Mouse (Mus musculus): ENCODE results near the gene Sh3pxd2a. TPM values are rescaled to one million over a fixed set of nuclear protein-coding genes. Genes with fewer than 3 reads are reported as not detected.

The Sh3pxd2a gene
- total RNA-seq, 2 experiments from 2014 or later = 35.5 to 36.6 TPM

- DNase-seq = no peak
- intact Hi-C loops (cut with DNase I) = no loop called here
Measured at GRCm38 (mm10) chr19:47303128-47303527, 161.1 kb downstream of the Sh3pxd2a start.

- intact Hi-C loops (cut with DNase I) = no loop called here
- peak in 1 of 2 experiments; percentile 44 for DNase-seq
Measured at GRCm38 (mm10) chr19:47302191-47302852, 161.9 kb downstream of the Sh3pxd2a start.

- intact Hi-C loops (cut with DNase I) = no loop called here
- DNase-seq = no peak
Measured at GRCm38 (mm10) chr19:47301303-47302190, 162.7 kb downstream of the Sh3pxd2a start.

DNA sequence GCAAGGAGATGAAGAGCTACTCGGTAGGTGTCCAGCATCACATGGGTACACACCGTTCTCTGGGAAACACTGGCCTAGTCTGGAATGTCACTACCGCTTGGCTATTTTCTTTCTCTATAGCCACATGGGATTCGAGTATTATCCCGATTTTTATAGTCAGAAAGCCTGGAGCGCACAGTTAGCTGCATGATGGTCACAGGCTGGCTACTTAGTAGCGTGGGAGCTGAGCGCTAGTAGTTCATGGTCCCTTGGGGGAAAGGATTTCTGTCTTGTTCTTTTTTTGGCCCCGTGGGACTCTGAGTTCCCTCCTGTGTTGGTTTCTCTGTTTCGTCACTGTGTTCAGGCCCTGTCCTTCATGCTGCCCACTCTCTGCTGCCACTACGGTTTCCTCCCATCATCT is 166.1 kb downstream of the Sh3pxd2a start:
- intact Hi-C loops (cut with DNase I) = no loop called here

DNA sequence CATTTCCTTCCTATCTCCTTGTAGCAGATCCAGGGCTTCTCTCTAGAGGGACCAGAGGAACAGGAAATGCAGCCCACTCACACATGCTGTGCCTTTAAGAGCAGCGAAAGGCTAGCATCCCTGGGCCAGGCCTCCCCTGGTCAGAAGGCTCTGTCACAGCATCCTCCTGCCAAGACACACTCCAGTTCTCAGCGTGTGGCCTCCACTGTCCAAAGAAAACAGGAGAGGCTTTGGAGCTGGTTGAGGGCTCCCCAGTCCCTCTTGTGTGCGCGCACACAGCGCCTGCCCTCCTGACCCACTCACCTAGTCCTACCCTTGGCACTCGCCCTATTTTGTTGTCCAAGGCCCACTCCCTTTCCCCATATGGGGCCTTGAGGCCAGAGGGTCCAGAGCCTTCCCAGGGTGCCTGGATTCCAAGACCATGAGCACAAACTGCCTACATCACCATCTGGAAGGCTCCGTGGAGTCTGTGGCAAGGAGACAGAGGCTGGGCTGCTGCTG is 171.7 kb downstream of the Sh3pxd2a start:
- intact Hi-C loops (cut with DNase I) = no loop called here
- no peak for DNase-seq

More for the DNA sequence above, 166.1 kb downstream of the Sh3pxd2a start:
- DNase-seq = no peak

DNA sequence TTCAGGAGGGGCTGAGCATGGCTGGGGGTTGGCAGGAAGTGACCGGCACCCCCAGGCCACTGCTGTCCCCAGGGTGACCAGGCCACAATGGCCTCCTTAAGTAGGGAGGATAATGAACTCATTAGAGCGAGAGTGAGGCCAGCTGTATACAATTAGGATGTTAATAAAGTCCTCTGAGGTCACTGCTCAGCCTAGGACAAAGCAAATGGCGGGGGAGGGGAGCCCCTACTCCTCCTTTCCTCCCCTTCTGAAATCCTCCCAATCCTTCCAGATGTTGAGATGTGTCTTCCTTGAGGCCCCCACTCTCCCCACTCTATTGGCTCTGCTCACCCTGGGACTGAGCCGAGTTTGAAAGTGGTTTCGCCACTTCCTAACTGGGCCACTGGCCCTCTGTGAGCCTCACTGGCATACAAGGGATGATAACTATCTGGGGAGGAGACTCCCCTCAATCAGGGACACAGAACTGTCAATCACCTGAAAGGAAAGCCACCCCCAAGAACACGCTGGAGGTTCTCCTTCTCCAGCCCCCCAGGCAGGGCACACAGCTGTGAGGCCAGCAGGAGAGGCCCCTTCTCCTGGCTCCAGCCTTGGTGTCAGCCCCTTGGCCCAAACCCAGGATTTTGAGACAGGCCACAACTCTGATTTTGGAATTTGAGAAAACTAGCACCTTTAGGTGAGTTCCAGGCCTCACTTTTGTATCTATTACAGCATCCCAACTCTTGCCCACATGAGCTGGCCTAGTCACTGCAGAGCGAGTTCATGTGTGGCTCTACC is 172.7 kb downstream of the Sh3pxd2a start:
- intact Hi-C loops (cut with DNase I) = no loop called here
- no peak for DNase-seq

- no peak for DNase-seq
- intact Hi-C loops (cut with DNase I) = loop anchor here (10.0 kb wide), 1 partner anchor 208 kb away; no protein-coding TSS in a partner anchor
Measured at GRCm38 (mm10) chr19:47286886-47287450, 177.2 kb downstream of the Sh3pxd2a start.

- DNase-seq = no peak
Measured at GRCm38 (mm10) chr19:47285581-47285980, 178.6 kb downstream of the Sh3pxd2a start.

GRCm38 (mm10) chr19:47282688-47283215 is 181.4 kb downstream of the Sh3pxd2a start:
- intact Hi-C loops (cut with DNase I) = loop anchor here (2.0 to 10.0 kb wide), 3 partner anchors 14 to 212 kb away; no protein-coding TSS in a partner anchor
- no peak for DNase-seq

More at GRCm38 (mm10) chr19:47285581-47285980, 178.6 kb downstream of the Sh3pxd2a start:
- intact Hi-C loops (cut with DNase I) = loop anchor here (10.0 kb wide), 1 partner anchor 209 kb away; no protein-coding TSS in a partner anchor

- no peak for DNase-seq
- intact Hi-C loops (cut with DNase I) = loop anchor here (2.0 to 10.0 kb wide), 3 partner anchors 15 to 213 kb away; no protein-coding TSS in a partner anchor
Measured at GRCm38 (mm10) chr19:47282050-47282454, 182.1 kb downstream of the Sh3pxd2a start.

- intact Hi-C loops (cut with DNase I) = loop anchor here (5.0 to 10.0 kb wide), 2 partner anchors 36 to 214 kb away; no protein-coding TSS in a partner anchor
- DNase-seq = peak in 1 of 2 experiments; percentile 33
Measured at GRCm38 (mm10) chr19:47280894-47281293, 183.3 kb downstream of the Sh3pxd2a start.

- peak; percentile 92 for DNase-seq
- intact Hi-C loops (cut with DNase I) = loop anchor here (5.0 to 10.0 kb wide), 2 partner anchors 37 to 215 kb away; no protein-coding TSS in a partner anchor
Measured at GRCm38 (mm10) chr19:47279788-47280532, 184.2 kb downstream of the Sh3pxd2a start.

GRCm38 (mm10) chr19:47279372-47279771 is 184.8 kb downstream of the Sh3pxd2a start:
- intact Hi-C loops (cut with DNase I) = no loop called here

DNA sequence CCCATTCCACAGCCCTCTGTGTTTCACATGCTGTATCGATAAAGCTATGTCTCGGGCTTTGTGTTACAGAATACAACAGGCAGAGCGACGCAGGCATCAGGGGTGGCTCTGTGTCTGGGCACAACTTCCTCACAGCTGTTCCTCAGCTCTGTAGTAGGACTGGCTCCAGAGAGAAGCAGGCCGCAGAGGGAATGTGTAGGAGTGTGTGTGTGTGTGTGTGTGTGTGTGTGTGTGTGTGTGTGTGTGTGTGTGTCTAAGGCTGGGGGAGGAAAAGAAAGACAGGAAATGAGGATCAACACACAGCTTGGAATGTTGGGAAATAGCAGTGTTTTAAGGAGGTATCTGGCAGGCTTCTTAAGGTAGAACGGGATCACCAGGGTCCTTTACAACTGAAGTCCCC is 187.5 kb downstream of the Sh3pxd2a start:
- intact Hi-C loops (cut with DNase I) = loop anchor here (2.0 kb wide), 1 partner anchor 62 kb away; no protein-coding TSS in a partner anchor
- DNase-seq = peak in 1 of 2 experiments; percentile 32

More at GRCm38 (mm10) chr19:47279372-47279771, 184.8 kb downstream of the Sh3pxd2a start:
- DNase-seq = no peak

GRCm38 (mm10) chr19:47270520-47270919 is 193.7 kb downstream of the Sh3pxd2a start:
- intact Hi-C loops (cut with DNase I) = no loop called here
- DNase-seq = no peak

DNA sequence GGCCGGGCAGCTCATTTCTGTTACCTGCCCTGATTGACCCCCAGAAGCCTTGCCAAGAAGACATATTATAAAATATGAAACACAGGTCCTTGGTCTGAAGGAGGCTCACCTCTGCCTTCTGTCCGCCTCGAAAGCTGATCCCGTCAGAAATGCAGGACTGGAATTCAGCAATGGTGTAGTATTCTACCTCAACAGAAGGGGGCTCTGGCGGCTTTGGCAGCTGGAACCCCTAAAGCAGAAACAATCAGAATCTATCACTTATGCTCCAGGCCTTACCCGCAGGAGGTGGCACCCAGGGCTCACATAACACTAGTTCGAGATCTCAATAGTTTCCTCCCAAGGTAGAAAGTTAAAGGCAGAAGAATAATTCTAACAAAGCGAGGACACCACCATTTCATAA is 194.5 kb downstream of the Sh3pxd2a start:
- no peak for DNase-seq
- intact Hi-C loops (cut with DNase I) = loop anchor here (5.0 kb wide), 1 partner anchor 208 kb away; no protein-coding TSS in a partner anchor

DNA sequence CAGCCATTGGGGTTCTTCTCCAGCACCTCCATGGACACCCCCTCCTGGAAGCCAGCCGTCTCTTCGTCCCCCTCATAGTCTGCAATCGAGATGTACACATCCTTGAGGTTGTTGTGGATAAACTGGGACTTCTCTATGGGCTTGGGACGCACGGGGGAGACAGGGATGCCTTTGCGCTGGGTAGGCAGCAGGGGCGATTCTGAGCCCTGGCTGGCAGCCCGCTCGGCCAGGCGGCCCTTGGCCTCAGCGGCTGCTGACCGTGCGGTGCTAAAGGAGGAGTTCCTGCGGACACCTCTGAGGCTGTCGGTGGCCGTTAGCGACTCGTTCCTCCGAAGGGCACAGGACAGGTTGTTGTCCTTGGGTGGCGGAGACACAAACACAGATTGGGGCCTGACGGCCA is 197.1 kb downstream of the Sh3pxd2a start:
- intact Hi-C loops (cut with DNase I) = loop anchor here (5.0 kb wide), 1 partner anchor 210 kb away; no protein-coding TSS in a partner anchor
- no peak for DNase-seq

- DNase-seq = no peak
- intact Hi-C loops (cut with DNase I) = loop anchor here (5.0 kb wide), 1 partner anchor 211 kb away; no protein-coding TSS in a partner anchor
Measured at GRCm38 (mm10) chr19:47266070-47266801, 198.0 kb downstream of the Sh3pxd2a start.
